Mouse (Mus musculus) MEL (cell line): ENCODE measurements around the gene Epha4. TPM values are rescaled to one million over a fixed set of nuclear protein-coding genes. Genes with fewer than 3 reads are reported as not detected.

Experiments
- DNase-seq: peaks from one replicate; pipeline ENCODE4 v3.0.0; 2011; ENCODE audit warnings: low read depth, low spot score
- H3K27ac ChIP-seq: 2 replicates; pipeline ENCODE4 v1.5.1; 2012; ENCODE audit warnings: low read depth, mild to moderate bottlenecking, control low read depth, low read length, moderate library complexity; ENCODE audit not compliant: control insufficient read depth
- H3K27me3 ChIP-seq, 2 experiments: fragments of 150-350 bp in 1 of 2; sonication (generic) in 1 of 2; 2 replicates each; pipeline ENCODE4 v1.6.1; 2012; ENCODE audit warnings: low read length in 2 of 2, mild to moderate bottlenecking in 2 of 2, improper control_type of control experiment in 1 of 2, moderate library complexity in 1 of 2; ENCODE audit not compliant: insufficient read depth in 2 of 2, control insufficient read depth in 1 of 2
- H3K36me3 ChIP-seq, 2 experiments: 2 replicates each; pipeline ENCODE4 v1.6.1; 2012 to 2014; ENCODE audit warnings: low read length in 2 of 2, improper control_type of control experiment in 1 of 2, inconsistent platforms in 1 of 2, mild to moderate bottlenecking in 1 of 2; ENCODE audit not compliant: insufficient read depth in 2 of 2, control insufficient read depth in 1 of 2
- H3K4me1 ChIP-seq, 2 experiments: fragments of 150-350 bp in 1 of 2; sonication (generic) in 1 of 2; 2 replicates each; pipeline ENCODE4 v1.6.1; 2012; ENCODE audit warnings: low read length in 2 of 2, improper control_type of control experiment in 1 of 2, mild to moderate bottlenecking in 1 of 2; ENCODE audit not compliant: insufficient read depth in 2 of 2, control insufficient read depth in 1 of 2
- H3K4me3 ChIP-seq, 2 experiments: fragments of 150-350 bp in 1 of 2; sonication (generic) in 1 of 2; 2 replicates each; pipeline ENCODE4 v1.5.1; 2012; ENCODE audit warnings: low read depth in 2 of 2, low read length in 2 of 2, mild to moderate bottlenecking in 2 of 2, moderate library complexity in 2 of 2, control low read depth in 1 of 2, improper control_type of control experiment in 1 of 2; ENCODE audit not compliant: control insufficient read depth in 1 of 2, insufficient read depth in 1 of 2
- H3K79me2 ChIP-seq: 2 replicates; pipeline ENCODE4 v1.6.1; 2012; ENCODE audit warnings: mild to moderate bottlenecking, low read length, moderate library complexity; ENCODE audit not compliant: control insufficient read depth, poor library complexity, insufficient read depth
- H3K9ac ChIP-seq: 2 replicates; pipeline ENCODE4 v1.6.1; 2012; ENCODE audit warnings: low read depth, mild to moderate bottlenecking, control low read depth, low read length, moderate library complexity; ENCODE audit not compliant: control insufficient read depth, poor library complexity, severe bottlenecking
- H3K9me3 ChIP-seq: fragments of 150-350 bp; sonication (generic); replicated peaks from 2 replicates; pipeline ENCODE4 v1.6.1; 2012; ENCODE audit warnings: mild to moderate bottlenecking, low read length, improper control_type of control experiment, moderate library complexity; ENCODE audit not compliant: insufficient read depth
- CHD1 ChIP-seq: IDR thresholded peaks from 2 replicates; pipeline ENCODE4 v1.6.1; 2012; ENCODE audit warnings: low read depth, mild to moderate bottlenecking, inconsistent platforms, low read length, improper control_type of control experiment
- CHD2 ChIP-seq: IDR thresholded peaks from 2 replicates; pipeline ENCODE4 v1.6.1; 2011; ENCODE audit warnings: low read length, improper control_type of control experiment
- CTCF ChIP-seq, 3 experiments: IDR thresholded peaks in 2 of 3; conservative IDR thresholded peaks in 1 of 3; 2 replicates each; pipeline ENCODE4 v1.5.1; 2011 to 2012; ENCODE audit warnings: low read length in 3 of 3, low read depth in 2 of 3, mild to moderate bottlenecking in 2 of 3, improper control_type of control experiment in 1 of 3, inconsistent platforms in 1 of 3, mixed read lengths in 1 of 3, moderate library complexity in 1 of 3; ENCODE audit not compliant: control insufficient read depth in 1 of 3, insufficient read depth in 1 of 3, poor library complexity in 1 of 3, severe bottlenecking in 1 of 3
- E2F4 ChIP-seq: IDR thresholded peaks from 2 replicates; pipeline ENCODE4 v1.6.1; 2011; ENCODE audit warnings: low read depth, low read length, improper control_type of control experiment, borderline replicate concordance
- ELF1 ChIP-seq: IDR thresholded peaks from 2 replicates; pipeline ENCODE4 v1.6.1; 2014; ENCODE audit warnings: low read depth, mild to moderate bottlenecking, inconsistent platforms, low read length, improper control_type of control experiment, moderate library complexity
- EP300 ChIP-seq, 2 experiments: IDR thresholded peaks; 2 replicates each; pipeline ENCODE4 v1.6.1; 2011; ENCODE audit warnings: improper control_type of control experiment in 2 of 2, low read length in 2 of 2, low read depth in 1 of 2, mild to moderate bottlenecking in 1 of 2
- ETS1 ChIP-seq: IDR thresholded peaks from 2 replicates; pipeline ENCODE4 v1.6.1; 2012; ENCODE audit warnings: low read depth, mild to moderate bottlenecking, inconsistent platforms, low read length, improper control_type of control experiment, moderate library complexity
- JUND ChIP-seq: IDR thresholded peaks from 2 replicates; pipeline ENCODE4 v1.6.1; 2011; ENCODE audit warnings: low read depth, mild to moderate bottlenecking, improper control_type of control experiment, low read length
- MAX ChIP-seq: IDR thresholded peaks from 2 replicates; pipeline ENCODE4 v1.6.1; 2011; ENCODE audit warnings: low read length, improper control_type of control experiment
- MAZ ChIP-seq: IDR thresholded peaks from 2 replicates; pipeline ENCODE4 v1.6.1; 2012; ENCODE audit warnings: low read depth, mild to moderate bottlenecking, inconsistent platforms, low read length, improper control_type of control experiment
- MXI1 ChIP-seq: IDR thresholded peaks from 2 replicates; pipeline ENCODE4 v1.6.1; 2011; ENCODE audit warnings: mild to moderate bottlenecking, low read depth, low read length, improper control_type of control experiment
- MYC ChIP-seq: IDR thresholded peaks from 2 replicates; pipeline ENCODE4 v1.6.1; 2011; ENCODE audit warnings: low read depth, mild to moderate bottlenecking, low read length, improper control_type of control experiment, moderate library complexity
- NELFE ChIP-seq: IDR thresholded peaks from 2 replicates; pipeline ENCODE4 v1.6.1; 2011; ENCODE audit warnings: low read depth, low read length, improper control_type of control experiment
- NRF1 ChIP-seq: IDR thresholded peaks from 2 replicates; pipeline ENCODE4 v1.6.1; 2014; ENCODE audit warnings: low read depth, mild to moderate bottlenecking, inconsistent platforms, low read length, improper control_type of control experiment, moderate library complexity; ENCODE audit not compliant: poor library complexity, insufficient read depth, severe bottlenecking
- POLR2A ChIP-seq, 2 experiments: IDR thresholded peaks; 2 replicates each; pipeline ENCODE4 v1.6.1; 2011 to 2012; ENCODE audit warnings: low read length in 2 of 2, mild to moderate bottlenecking in 2 of 2, control low read depth in 1 of 2, improper control_type of control experiment in 1 of 2, low read depth in 1 of 2, moderate library complexity in 1 of 2; ENCODE audit not compliant: control insufficient read depth in 1 of 2, insufficient read depth in 1 of 2, poor library complexity in 1 of 2
- POLR2AphosphoS2 ChIP-seq: IDR thresholded peaks from 2 replicates; pipeline ENCODE4 v1.6.1; 2011; ENCODE audit warnings: low read length, improper control_type of control experiment
- RAD21 ChIP-seq: IDR thresholded peaks from 2 replicates; pipeline ENCODE4 v1.6.1; 2011; ENCODE audit warnings: mild to moderate bottlenecking, low read depth, low read length, improper control_type of control experiment
- RCOR1 ChIP-seq: IDR thresholded peaks from 2 replicates; pipeline ENCODE4 v1.6.1; 2012; ENCODE audit warnings: low read depth, mild to moderate bottlenecking, inconsistent platforms, low read length, improper control_type of control experiment
- SIN3A ChIP-seq: IDR thresholded peaks from 2 replicates; pipeline ENCODE4 v1.6.1; 2012; ENCODE audit warnings: low read length, improper control_type of control experiment, inconsistent platforms
- TAL1 ChIP-seq: IDR thresholded peaks from 2 replicates; pipeline ENCODE4 v1.6.1; 2012; ENCODE audit warnings: mild to moderate bottlenecking, inconsistent platforms, low read length, moderate library complexity, mixed read lengths
- USF1 ChIP-seq: IDR thresholded peaks from 2 replicates; pipeline ENCODE4 v1.6.1; 2014; ENCODE audit warnings: low read depth, mild to moderate bottlenecking, inconsistent platforms, low read length, improper control_type of control experiment, moderate library complexity
- ZKSCAN1 ChIP-seq: IDR thresholded peaks from 2 replicates; pipeline ENCODE4 v1.6.1; 2012; ENCODE audit warnings: low read depth, mild to moderate bottlenecking, inconsistent platforms, low read length, improper control_type of control experiment, moderate library complexity
- ZMIZ1 ChIP-seq: IDR thresholded peaks from 2 replicates; pipeline ENCODE4 v1.6.1; 2012; ENCODE audit warnings: low read depth, mild to moderate bottlenecking, inconsistent platforms, low read length, improper control_type of control experiment, moderate library complexity
- ZNF384 ChIP-seq: IDR thresholded peaks from 2 replicates; pipeline ENCODE4 v1.6.1; 2012; ENCODE audit warnings: low read depth, mild to moderate bottlenecking, inconsistent platforms, low read length, improper control_type of control experiment
- polyA plus RNA-seq, 2 experiments: library from polyadenylated mRNA; stranded (reverse) in 1 of 2; unstranded in 1 of 2; fragments of >175 nt in 1 of 2; fragments of >200 nt in 1 of 2; gene quantifications; 2 replicates each; pipeline versions ENCODE4 v1.2.1 to v1.2.4; 2012; ENCODE audit warnings: low replicate concordance in 2 of 2, low read depth in 1 of 2; ENCODE audit not compliant: insufficient read length in 2 of 2, insufficient read depth in 1 of 2, missing spikeins in 1 of 2
- total RNA-seq: library from RNA; depleted of rRNA; stranded (reverse); fragments of 300-350 nt; gene quantifications from 2 replicates; pipeline ENCODE4 v1.2.3, GENCODE M21; 2012

The Epha4 gene
- total and polyA plus RNA-seq, 3 experiments: not detected

GRCm38 (mm10) chr1:77456695-77457445 is 58.0 kb downstream of the Epha4 start:
- TF ChIP-seq ZMIZ1 (no peak), MYC (no peak), ZNF384 (no peak), ELF1 (no peak), RAD21 (no peak), TAL1 (no peak), USF1 (no peak), NRF1 (no peak), MAX (no peak), MAZ (no peak), POLR2A (IDR thresholded peaks at IDR 0.05; ENCODE audit: control insufficient read depth in 1 of 2, insufficient read depth in 1 of 2, low read depth in 1 of 2, low read length in 2 of 2, poor library complexity in 1 of 2) (no peak), CHD2 (no peak), CTCF (IDR thresholded peaks at IDR 0.05 in 2 of 3, conservative IDR thresholded peaks at IDR 0.05 in 1 of 3; ENCODE audit: control insufficient read depth in 1 of 3, insufficient read depth in 1 of 3, low read depth in 2 of 3, low read length in 3 of 3, poor library complexity in 1 of 3, severe bottlenecking in 1 of 3) (no peak), SIN3A (no peak), NELFE (no peak), POLR2AphosphoS2 (no peak), EP300 (IDR thresholded peaks at IDR 0.05; ENCODE audit: low read depth in 1 of 2, low read length in 2 of 2) (no peak), ZKSCAN1 (no peak), RCOR1 (no peak), ETS1 (no peak)
- TF ChIP-seq, all 39 proteins: peak for 0
- Histone ChIP-seq H3K9ac (no peak overlapping the region), H3K27me3 (no peaks in the 10 kb centered on the region), H3K4me1 (no peaks in the 10 kb centered on the region), H3K27ac (no peak overlapping the region), H3K4me3 (no peak overlapping the region), H3K36me3 (no peaks in the 10 kb centered on the region), H3K9me3 (no peaks in the 10 kb centered on the region), H3K79me2 (no peaks in the 10 kb centered on the region)
- no peak for DNase-seq

- Histone ChIP-seq H3K9ac (no peak overlapping the region), H3K27me3 (no peaks in the 10 kb centered on the region), H3K27ac (no peak overlapping the region), H3K79me2 (no peaks in the 10 kb centered on the region), H3K4me1 (no peaks in the 10 kb centered on the region), H3K9me3 (no peaks in the 10 kb centered on the region), H3K4me3 (no peak overlapping the region), H3K36me3 (no peaks in the 10 kb centered on the region)
- DNase-seq: no peak
- TF ChIP-seq MYC (no peak), RAD21 (no peak), ELF1 (no peak), E2F4 (no peak), JUND (no peak), ZKSCAN1 (no peak), ZMIZ1 (no peak), MXI1 (no peak), CHD1 (no peak), SIN3A (no peak), POLR2AphosphoS2 (no peak)
These were observed 61.1 kb downstream of the Epha4 start for GRCm38 (mm10) chr1:77453811-77454210.
